Mouse (Mus musculus) hindbrain, embryonic 14.5 days (tissue): ENCODE data around the gene Trmt6. TPM values are rescaled to one million over a fixed set of nuclear protein-coding genes. Genes with fewer than 3 reads are reported as not detected.

ENCODE experiments used
- ATAC-seq: fragments of 200-750 bp; cut with Nextera tagmentation; 2 replicates; pipeline ENCODE4 v1.8.0; 2017; ENCODE audit warnings: moderate number of reproducible peaks, mild to moderate bottlenecking, moderate TSS enrichment, moderate library complexity; ENCODE audit not compliant: low FRiP score
- DNase-seq: peaks from one replicate; pipeline ENCODE4 v3.0.0-alpha.2; 2015; ENCODE audit warnings: low spot score
- H3K27ac ChIP-seq: fragments of 300-500 bp; sonication (generic); 2 replicates; pipeline ENCODE4 v1.5.1; 2014; ENCODE audit warnings: mild to moderate bottlenecking, moderate library complexity
- H3K27me3 ChIP-seq: fragments of 300-500 bp; sonication (generic); 2 replicates; pipeline ENCODE4 v1.6.1; 2014; ENCODE audit warnings: mild to moderate bottlenecking, low read length, mixed read lengths; ENCODE audit not compliant: control insufficient read depth, insufficient read depth
- H3K36me3 ChIP-seq: fragments of 300-500 bp; sonication (generic); replicated peaks from 2 replicates; pipeline ENCODE4 v1.6.1; 2014; ENCODE audit not compliant: control insufficient read depth, insufficient read depth
- H3K4me1 ChIP-seq: fragments of 300-500 bp; sonication (generic); replicated peaks from 2 replicates; pipeline ENCODE4 v1.6.1; 2014; ENCODE audit warnings: antibody characterized with exemption, low read length, mixed read lengths; ENCODE audit not compliant: control insufficient read depth, insufficient read depth
- H3K4me2 ChIP-seq: fragments of 300-500 bp; sonication (generic); replicated peaks from 2 replicates; pipeline ENCODE4 v1.6.1; 2014; ENCODE audit warnings: mild to moderate bottlenecking, moderate library complexity
- H3K4me3 ChIP-seq: fragments of 300-500 bp; sonication (generic); replicated peaks from 2 replicates; pipeline ENCODE4 v1.5.1; 2014; ENCODE audit warnings: mild to moderate bottlenecking, low read length
- H3K9ac ChIP-seq: fragments of 300-500 bp; sonication (generic); 2 replicates; pipeline ENCODE4 v1.6.1; 2014
- H3K9me3 ChIP-seq: fragments of 300-500 bp; sonication (generic); 2 replicates; pipeline ENCODE4 v1.6.1; 2016; ENCODE audit warnings: low read length; ENCODE audit not compliant: control insufficient read depth
- WGBS: fragments of 180-500 bp; shearing (Covaris S2); extraction: QIAGEN DNeasy Blood & Tissue Kit; methylation state at CpG from one replicate; pipeline ENCODE4 v1.1.7; 2014; 5-methylcytosine and 5-hydroxymethylcytosine counted together
- polyA plus RNA-seq: library from polyadenylated mRNA; unstranded; fragments of >200 nt; fragmentation: Nextera tagmentation; extraction: Ambion mirVana; gene quantifications from 2 replicates; pipeline ENCODE4 v1.2.1, GENCODE M21; 2014

The Trmt6 gene
- polyA plus RNA-seq, 1 experiment from 2014 or later, result 18.5 TPM

DNA sequence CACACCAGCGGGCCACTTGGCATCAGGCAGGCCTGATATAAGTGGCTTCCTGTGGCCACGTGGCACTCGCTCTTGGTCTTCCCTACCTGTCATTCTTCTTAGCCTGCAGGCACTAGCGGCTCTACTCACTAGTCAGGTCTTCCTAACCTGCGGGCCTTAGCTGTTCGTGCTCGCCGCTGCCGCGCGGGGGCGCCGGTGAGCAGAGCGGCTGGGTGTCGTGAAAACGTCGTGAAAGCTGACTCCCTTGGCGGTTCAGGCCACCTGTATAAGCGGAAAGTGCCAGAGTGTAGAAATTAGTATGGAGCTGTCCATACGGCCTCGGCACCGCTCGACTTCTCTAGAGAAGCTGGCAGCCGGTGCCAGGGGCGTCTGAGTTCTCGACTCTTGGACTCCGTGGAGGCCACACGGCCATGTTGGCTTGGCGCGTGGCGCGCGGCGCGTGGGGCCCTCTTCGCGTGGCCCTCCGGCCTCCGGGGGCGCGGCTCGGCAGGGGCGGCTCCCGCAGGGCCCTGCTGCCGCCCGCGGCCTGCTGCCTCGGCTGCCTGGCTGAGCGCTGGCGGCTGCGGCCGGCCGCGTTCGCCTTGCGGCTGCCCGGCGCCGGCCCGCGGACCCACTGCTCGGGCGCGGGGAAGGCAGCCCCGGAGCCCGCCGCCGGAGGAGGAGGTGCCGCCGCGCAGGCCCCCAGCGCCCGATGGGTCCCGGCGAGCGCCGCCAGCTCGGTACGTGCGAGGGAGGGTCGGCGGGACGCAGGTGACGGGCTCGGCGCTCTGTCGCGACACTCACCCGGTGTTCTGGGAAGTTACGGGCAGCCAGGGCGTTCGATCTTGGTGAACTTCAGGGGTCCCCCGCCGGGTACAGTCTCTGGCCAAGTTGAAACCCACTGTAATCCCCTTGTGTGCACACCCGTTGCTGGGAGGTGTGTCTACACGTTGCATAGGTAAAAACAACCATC, 30.8 kb upstream of the Trmt6 start, which contains the start of gene Crls1:
Gene Crls1 (plus strand): TSS at position 260 of the 952 bp plus-strand sequence.
- under 1% methylated on average over 90 of the region's 96 CpGs for WGBS
- peak within 1 kb of the TSS; percentile 87 for H3K4me3 ChIP-seq
- H3K36me3 ChIP-seq, result peaks cover 15% of the 10 kb centered on the region
- no peaks in the 10 kb centered on the region for H3K9me3 ChIP-seq
- H3K9ac ChIP-seq, result peak within 1 kb of the TSS; percentile 82
- H3K27me3 ChIP-seq, result no peaks in the 10 kb centered on the region
- ATAC-seq (peak; percentile 95), DNase-seq (peak; percentile 98)
- peak within 1 kb of the TSS; percentile 82 for H3K4me2 ChIP-seq
- H3K27ac ChIP-seq, result peak within 1 kb of the TSS; percentile 58
- peaks cover 15% of the 10 kb centered on the region for H3K4me1 ChIP-seq

DNA sequence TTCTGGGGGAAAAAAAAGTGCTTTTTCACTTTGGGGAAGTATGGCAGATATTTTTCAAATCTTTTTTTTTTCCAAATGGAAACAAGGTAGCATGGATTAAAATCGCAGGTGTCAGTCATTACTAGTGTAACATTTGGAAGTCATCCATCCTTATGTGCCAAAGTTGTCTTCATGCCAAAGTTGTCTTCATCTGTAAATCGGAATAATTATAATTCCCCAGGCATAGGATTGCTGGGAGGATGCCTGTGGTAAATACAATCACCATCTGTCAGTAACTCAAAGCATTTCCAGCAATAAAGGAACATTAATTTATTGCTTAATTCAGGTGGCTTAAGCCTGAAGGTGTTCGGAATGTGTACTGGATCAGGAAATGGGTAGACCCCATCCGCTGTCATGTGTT, 25.2 kb upstream of the Trmt6 start:
- no peaks in the 10 kb centered on the region for H3K36me3 ChIP-seq
- DNase-seq (no peak), ATAC-seq (no peak)
- H3K9ac ChIP-seq, result no peak overlapping the region
- no peaks in the 10 kb centered on the region for H3K4me1 ChIP-seq
- no peaks in the 10 kb centered on the region for H3K9me3 ChIP-seq
- H3K4me3 ChIP-seq, result no peak overlapping the region
- H3K27me3 ChIP-seq, result no peaks in the 10 kb centered on the region
- 88% methylated on average over 4 of the region's 4 CpGs for WGBS
- no peak overlapping the region for H3K27ac ChIP-seq
- no peak overlapping the region for H3K4me2 ChIP-seq

DNA sequence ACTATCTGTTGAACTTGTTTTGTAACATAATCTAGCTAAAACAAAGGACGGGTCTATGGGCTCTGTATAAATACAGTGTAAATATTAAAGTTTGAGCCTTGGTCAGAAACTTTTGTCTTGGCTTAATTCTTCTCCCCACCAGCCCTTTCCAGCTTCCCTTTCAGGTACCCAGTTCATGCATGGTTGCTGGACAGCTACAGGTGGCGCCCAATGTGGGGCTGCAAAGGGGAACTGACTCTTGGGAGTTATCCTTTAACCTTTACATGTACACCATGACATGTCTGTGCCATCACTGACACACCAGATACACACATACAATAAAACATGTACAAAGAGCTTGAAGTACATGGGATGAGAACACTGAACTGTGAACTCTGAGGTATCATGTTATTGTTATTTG, 12.9 kb downstream of the Trmt6 start:
- H3K27me3 ChIP-seq, result no peaks in the 10 kb centered on the region
- DNase-seq (no peak), ATAC-seq (no peak)
- H3K27ac ChIP-seq, result no peak overlapping the region
- H3K4me2 ChIP-seq, result no peak overlapping the region
- no peaks in the 10 kb centered on the region for H3K4me1 ChIP-seq
- H3K36me3 ChIP-seq, result peaks cover 49% of the 10 kb centered on the region
- H3K9ac ChIP-seq, result no peak overlapping the region
- H3K9me3 ChIP-seq, result no peaks in the 10 kb centered on the region
- no peak overlapping the region for H3K4me3 ChIP-seq
- WGBS, result 94% methylated on average over 2 of the region's 2 CpGs

DNA sequence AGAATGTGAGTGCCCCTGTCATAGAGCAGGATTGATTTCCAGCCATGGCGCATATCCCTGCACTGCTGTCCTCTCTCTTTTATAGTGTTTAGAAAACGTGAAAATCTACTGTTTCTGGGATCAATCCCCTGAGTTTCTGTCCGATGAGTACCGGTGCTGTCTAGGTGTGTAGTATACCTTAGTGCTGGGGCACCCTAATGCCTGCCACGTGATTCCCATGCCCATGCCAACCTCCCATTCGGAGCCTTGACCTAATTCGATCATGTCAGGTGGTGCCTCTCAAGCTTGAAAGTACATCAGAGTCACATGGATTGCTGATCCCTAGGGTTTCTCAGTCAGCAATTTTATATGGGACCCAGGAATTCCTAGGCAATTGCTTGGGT, 21.7 kb downstream of the Trmt6 start:
- no peak overlapping the region for H3K27ac ChIP-seq
- no peak overlapping the region for H3K4me2 ChIP-seq
- H3K9ac ChIP-seq, result no peak overlapping the region
- no peaks in the 10 kb centered on the region for H3K27me3 ChIP-seq
- H3K4me1 ChIP-seq, result no peaks in the 10 kb centered on the region
- no peaks in the 10 kb centered on the region for H3K9me3 ChIP-seq
- H3K4me3 ChIP-seq, result no peak overlapping the region
- 89% methylated on average over 7 of the region's 7 CpGs for WGBS
- H3K36me3 ChIP-seq, result peaks cover 39% of the 10 kb centered on the region
- ATAC-seq, result no peak
- DNase-seq, result no peak

DNA sequence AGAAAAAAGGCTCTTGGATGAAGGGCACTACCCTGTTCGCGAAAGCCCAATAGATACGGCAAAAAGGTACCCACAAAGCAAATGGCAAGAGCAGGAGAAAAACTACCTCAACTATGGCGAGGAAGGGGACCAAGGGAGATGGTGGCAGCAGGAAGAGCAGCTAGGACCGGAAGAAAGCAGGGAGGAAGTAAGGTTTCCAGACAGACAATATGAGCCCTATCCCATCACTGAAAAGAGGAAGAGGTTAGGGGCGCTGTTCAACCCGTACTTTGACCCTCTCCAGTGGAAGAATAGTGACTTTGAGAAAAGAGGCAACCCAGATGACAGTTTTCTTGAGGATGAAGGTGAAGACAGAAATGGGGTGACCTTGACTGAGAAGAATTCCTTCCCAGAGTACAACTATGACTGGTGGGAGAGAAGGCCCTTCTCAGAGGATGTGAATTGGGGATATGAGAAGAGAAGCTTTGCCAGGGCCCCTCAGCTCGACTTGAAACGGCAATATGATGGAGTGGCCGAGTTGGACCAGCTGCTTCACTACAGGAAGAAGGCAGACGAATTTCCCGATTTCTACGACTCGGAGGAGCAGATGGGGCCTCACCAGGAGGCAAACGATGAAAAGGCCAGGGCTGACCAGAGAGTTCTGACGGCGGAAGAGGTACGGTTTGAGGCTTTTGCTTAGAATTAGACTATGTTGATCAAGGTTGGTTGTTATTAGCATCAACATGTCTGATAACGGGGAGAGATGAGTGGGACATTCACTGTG, 22.2 kb downstream of the Trmt6 start:
- peaks cover 39% of the 10 kb centered on the region for H3K36me3 ChIP-seq
- H3K4me1 ChIP-seq, result no peaks in the 10 kb centered on the region
- no peak overlapping the region for H3K4me2 ChIP-seq
- H3K4me3 ChIP-seq, result no peak overlapping the region
- DNase-seq, result no peak
- H3K27me3 ChIP-seq, result no peaks in the 10 kb centered on the region
- H3K27ac ChIP-seq, result no peak overlapping the region
- ATAC-seq, result no peak
- no peaks in the 10 kb centered on the region for H3K9me3 ChIP-seq
- 89% methylated on average over 19 of the region's 19 CpGs for WGBS
- no peak overlapping the region for H3K9ac ChIP-seq

DNA sequence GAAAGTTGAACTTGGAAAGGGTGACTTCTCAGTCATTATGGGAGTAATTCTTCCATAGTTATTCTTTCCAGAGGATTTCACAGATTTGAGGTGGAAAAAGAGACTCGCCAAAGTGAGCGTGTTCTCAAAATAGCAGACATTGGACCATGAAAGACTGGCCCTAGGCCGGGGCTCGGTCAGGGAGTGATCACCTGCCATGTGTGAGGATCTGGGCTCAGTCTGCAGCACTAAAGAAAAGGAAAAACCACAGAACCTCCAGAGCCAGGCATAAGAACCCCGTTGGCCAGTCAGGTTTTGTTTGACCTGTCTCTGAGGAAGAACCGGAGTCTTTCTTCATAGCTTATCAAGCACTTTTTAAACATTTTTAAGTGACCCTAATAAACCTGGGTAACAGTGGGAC, 31.8 kb downstream of the Trmt6 start:
- H3K4me2 ChIP-seq, result peak overlapping the region; percentile 17; the same call in 1 of the 2 replicates
- DNase-seq, result no peak
- 80% methylated on average over 6 of the region's 6 CpGs for whole genome bisulfite sequencing
- H3K4me1 ChIP-seq, result 0 out of 2 replicates have a peak, but pooled peaks cover 4% of the 10 kb centered on the region
- no peak overlapping the region for H3K9ac ChIP-seq
- ATAC-seq, result no peak
- H3K4me3 ChIP-seq, result no peak overlapping the region
- no peak overlapping the region for H3K27ac ChIP-seq
- 0 out of 2 replicates have a peak, but pooled peaks cover 7% of the 10 kb centered on the region for H3K36me3 ChIP-seq
- no peaks in the 10 kb centered on the region for H3K9me3 ChIP-seq
- H3K27me3 ChIP-seq, result no peaks in the 10 kb centered on the region

DNA sequence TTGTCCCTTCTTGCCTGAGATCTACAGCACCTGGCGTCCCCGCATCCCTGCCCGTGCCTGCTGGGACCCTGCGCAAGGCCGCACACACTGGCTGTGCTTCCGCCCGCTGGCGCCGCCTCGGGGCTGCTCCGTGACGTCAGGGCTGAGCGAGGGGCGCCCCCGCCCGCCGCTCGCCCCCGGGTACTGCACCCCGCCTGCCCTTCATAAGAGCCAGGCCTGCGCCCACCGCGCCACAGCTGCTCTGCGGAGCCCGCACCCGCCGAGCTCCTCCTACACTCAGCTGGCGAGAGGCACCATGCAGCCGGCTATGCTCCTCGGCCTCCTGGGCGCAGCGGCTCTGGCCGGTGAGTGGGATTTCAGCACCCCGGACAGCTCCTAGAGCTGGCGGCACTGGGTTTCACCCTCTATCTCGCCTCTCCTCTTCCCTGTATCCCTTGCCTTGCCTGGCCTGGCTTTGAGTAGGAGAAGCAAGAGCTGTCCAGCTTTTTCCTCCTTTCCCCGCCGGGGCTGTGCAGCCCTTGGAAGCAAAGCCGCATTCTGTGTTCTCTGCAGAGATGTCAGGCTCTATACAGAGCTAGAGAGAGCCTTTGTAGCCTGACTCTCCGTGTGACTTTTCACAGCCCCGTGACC, 34.3 kb downstream of the Trmt6 start:
- peak; percentile 82 for DNase-seq
- WGBS, result under 1% methylated on average over 36 of the region's 41 CpGs
- H3K4me3 ChIP-seq, result peak overlapping the region; percentile 65

DNA sequence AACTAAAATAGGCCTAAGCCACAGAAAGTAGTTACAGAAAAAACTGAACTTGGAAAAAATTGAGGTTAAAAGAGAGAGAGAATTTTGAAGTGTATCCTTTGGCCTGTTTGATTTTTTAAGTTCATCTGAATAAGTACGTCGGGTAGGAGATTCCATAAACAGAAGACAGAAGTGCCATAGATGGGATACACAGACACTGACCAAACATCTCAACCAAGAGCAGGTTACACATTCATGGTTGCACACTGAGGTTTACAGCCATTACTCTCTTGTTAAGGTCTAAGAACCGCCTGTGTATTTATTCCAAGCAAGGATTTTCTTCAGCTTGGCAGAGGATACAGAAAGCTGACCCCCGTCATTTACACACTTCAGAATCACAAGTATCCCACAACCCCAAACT, 34.9 kb downstream of the Trmt6 start, which contains the start of gene Chgb:
Gene Chgb (plus strand): TSS at position 301 of the 400 bp plus-strand sequence.
- Histone ChIP-seq H3K4me3 (peak within 1 kb of the TSS; percentile 65), H3K9me3 (no peaks in the 10 kb centered on the region), H3K36me3 (0 out of 2 replicates have a peak, but pooled peaks cover 4% of the 10 kb centered on the region), H3K9ac (peak within 1 kb of the TSS; percentile 93), H3K4me1 (peaks cover 8% of the 10 kb centered on the region; the same call in 1 of the 2 replicates), H3K4me2 (peak within 1 kb of the TSS; percentile 57), H3K27ac (peak within 1 kb of the TSS; percentile 97), H3K27me3 (no peaks in the 10 kb centered on the region)
- ATAC-seq, result no peak
- 9% methylated on average over 4 of the region's 4 CpGs for WGBS
- DNase-seq, result no peak

More for the DNA sequence above, 34.3 kb downstream of the Trmt6 start:
- peaks cover 8% of the 10 kb centered on the region; the same call in 1 of the 2 replicates for H3K4me1 ChIP-seq
- ATAC-seq, result peak; percentile 97
- no peaks in the 10 kb centered on the region for H3K27me3 ChIP-seq
- H3K27ac ChIP-seq, result peak overlapping the region; percentile 97
- no peaks in the 10 kb centered on the region for H3K9me3 ChIP-seq
- 0 out of 2 replicates have a peak, but pooled peaks cover 7% of the 10 kb centered on the region for H3K36me3 ChIP-seq
- H3K4me2 ChIP-seq, result peak overlapping the region; percentile 57
- H3K9ac ChIP-seq, result peak overlapping the region; percentile 93
